Mouse (Mus musculus): ENCODE data around the gene 4921536K21Rik. TPM values are rescaled to one million over a fixed set of nuclear protein-coding genes. Genes with fewer than 3 reads are reported as not detected.

4921536K21Rik gene
- polyA plus RNA-seq, 1 experiment from 2014 or later: 0.07 TPM

GRCm38 (mm10) chr11:3903046-3903445, 8.1 kb upstream of the 4921536K21Rik start:
- ATAC-seq (replicated peaks; ENCODE audit: low FRiP score, low TSS enrichment, low read depth) (no peak), DNase-seq (ENCODE audit: low spot score) (no peak)
- H3K27me3 ChIP-seq (replicated peaks; ENCODE audit: control insufficient read depth, insufficient read depth, low read length): no peaks in the 10 kb centered on the region
- H3K9me3 ChIP-seq (ENCODE audit: control insufficient read depth, low read length): no peaks in the 10 kb centered on the region
- no peak overlapping the region for H3K27ac ChIP-seq (ENCODE audit: low read depth)
- H3K4me1 ChIP-seq (replicated peaks; ENCODE audit: control insufficient read depth, insufficient read depth, low read length): no peaks in the 10 kb centered on the region
- no peak overlapping the region for H3K4me3 ChIP-seq (ENCODE audit: low read depth, low read length)
- no peak overlapping the region for H3K9ac ChIP-seq (ENCODE audit: low read length)
- WGBS: 89% methylated on average over 5 of the region's 5 CpGs
- H3K4me2 ChIP-seq (ENCODE audit: low read length): no peak overlapping the region
- 0 out of 2 replicates have a peak, but pooled peaks cover 3% of the 10 kb centered on the region for H3K36me3 ChIP-seq (ENCODE audit: control insufficient read depth, insufficient read depth, low read length)

DNA sequence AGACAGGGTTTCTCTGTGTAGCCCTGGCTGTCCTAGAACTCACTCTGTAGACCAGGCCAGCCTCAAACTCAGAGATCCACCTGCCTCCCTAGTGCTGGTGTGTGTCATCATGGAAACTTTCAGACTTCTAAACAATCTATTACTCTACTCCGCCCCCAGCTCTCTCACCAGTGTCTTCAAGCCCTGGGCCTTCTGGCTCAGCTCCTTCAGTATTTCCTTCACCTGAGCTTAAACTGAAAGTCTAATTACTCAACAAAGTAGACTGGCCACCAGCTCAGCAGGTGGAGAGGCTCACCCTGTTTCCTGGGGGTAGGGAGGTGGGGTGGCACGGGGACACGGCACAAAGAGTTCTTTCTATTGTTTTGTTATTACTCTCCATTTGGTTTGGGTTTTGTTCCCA, 7.6 kb upstream of the 4921536K21Rik start:
- no peak overlapping the region for H3K27ac ChIP-seq (ENCODE audit: low read depth)
- no peak for ATAC-seq (replicated peaks; ENCODE audit: low FRiP score, low TSS enrichment, low read depth)
- 87% methylated on average over 3 of the region's 3 CpGs for WGBS
- H3K36me3 ChIP-seq (ENCODE audit: control insufficient read depth, insufficient read depth, low read length): peaks cover 8% of the 10 kb centered on the region; the same call in 1 of the 2 replicates
- no peak overlapping the region for H3K9ac ChIP-seq (ENCODE audit: low read length)
- H3K4me2 ChIP-seq (ENCODE audit: low read length): no peak overlapping the region
- no peak overlapping the region for H3K4me3 ChIP-seq (ENCODE audit: low read depth, low read length)
- no peaks in the 10 kb centered on the region for H3K4me1 ChIP-seq (replicated peaks; ENCODE audit: control insufficient read depth, insufficient read depth, low read length)
- DNase-seq (ENCODE audit: low spot score): no peak
- no peaks in the 10 kb centered on the region for H3K27me3 ChIP-seq (replicated peaks; ENCODE audit: control insufficient read depth, insufficient read depth, low read length)
- H3K9me3 ChIP-seq (ENCODE audit: control insufficient read depth, low read length): no peaks in the 10 kb centered on the region

DNA sequence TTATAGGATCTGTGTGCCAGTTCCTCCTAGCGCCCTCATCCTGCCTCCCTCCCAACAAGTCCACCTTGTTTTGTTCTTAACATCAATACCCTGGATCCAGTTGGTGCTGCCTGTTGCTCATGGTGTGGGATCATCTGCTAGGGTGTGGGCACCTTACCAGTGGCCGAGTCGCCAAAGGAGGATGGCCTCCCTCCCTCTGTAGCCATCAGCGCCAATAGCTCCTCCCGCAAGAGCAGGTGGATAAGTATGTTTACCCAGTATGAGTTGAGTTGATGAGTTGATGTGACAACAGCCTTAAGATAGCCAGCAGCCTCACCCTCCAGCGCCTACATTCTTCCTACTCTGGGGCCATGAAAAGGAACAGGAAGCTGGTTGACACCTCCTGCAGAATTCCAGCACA, 5.4 kb upstream of the 4921536K21Rik start:
- Histone ChIP-seq H3K4me2 (ENCODE audit: low read length) (no peak overlapping the region), H3K36me3 (ENCODE audit: control insufficient read depth, insufficient read depth, low read length) (peaks cover 12% of the 10 kb centered on the region; the same call in 1 of the 2 replicates), H3K4me1 (replicated peaks; ENCODE audit: control insufficient read depth, insufficient read depth, low read length) (no peaks in the 10 kb centered on the region), H3K27me3 (replicated peaks; ENCODE audit: control insufficient read depth, insufficient read depth, low read length) (no peaks in the 10 kb centered on the region), H3K27ac (ENCODE audit: low read depth) (no peak overlapping the region), H3K4me3 (ENCODE audit: low read depth, low read length) (no peak overlapping the region), H3K9ac (ENCODE audit: low read length) (no peak overlapping the region), H3K9me3 (ENCODE audit: control insufficient read depth, low read length) (no peaks in the 10 kb centered on the region)
- ATAC-seq (replicated peaks; ENCODE audit: low FRiP score, low TSS enrichment, low read depth): no peak
- no peak for DNase-seq (ENCODE audit: low spot score)
- 65% methylated on average over 6 of the region's 6 CpGs for WGBS

GRCm38 (mm10) chr11:3895933-3896332, 1.0 kb upstream of the 4921536K21Rik start:
- no peak overlapping the region for H3K9ac ChIP-seq (ENCODE audit: low read length)
- H3K4me3 ChIP-seq (ENCODE audit: low read depth, low read length): no peak overlapping the region
- H3K4me1 ChIP-seq (replicated peaks; ENCODE audit: control insufficient read depth, insufficient read depth, low read length): no peaks in the 10 kb centered on the region
- H3K27ac ChIP-seq (ENCODE audit: low read depth): no peak overlapping the region
- DNase-seq (ENCODE audit: low spot score): no peak
- 81% methylated on average over 1 of the region's 1 CpGs for WGBS
- no peak overlapping the region for H3K4me2 ChIP-seq (ENCODE audit: low read length)
- H3K9me3 ChIP-seq (ENCODE audit: control insufficient read depth, low read length): no peaks in the 10 kb centered on the region
- no peaks in the 10 kb centered on the region for H3K27me3 ChIP-seq (replicated peaks; ENCODE audit: control insufficient read depth, insufficient read depth, low read length)
- peaks cover 12% of the 10 kb centered on the region; the same call in 1 of the 2 replicates for H3K36me3 ChIP-seq (ENCODE audit: control insufficient read depth, insufficient read depth, low read length)
- ATAC-seq (replicated peaks; ENCODE audit: low FRiP score, low TSS enrichment, low read depth): no peak

GRCm38 (mm10) chr11:3895458-3895857, 560 bp upstream of the 4921536K21Rik start:
- DNase-seq (ENCODE audit: low spot score): no peak
- 1% methylated on average over 10 of the region's 10 CpGs for WGBS

DNA sequence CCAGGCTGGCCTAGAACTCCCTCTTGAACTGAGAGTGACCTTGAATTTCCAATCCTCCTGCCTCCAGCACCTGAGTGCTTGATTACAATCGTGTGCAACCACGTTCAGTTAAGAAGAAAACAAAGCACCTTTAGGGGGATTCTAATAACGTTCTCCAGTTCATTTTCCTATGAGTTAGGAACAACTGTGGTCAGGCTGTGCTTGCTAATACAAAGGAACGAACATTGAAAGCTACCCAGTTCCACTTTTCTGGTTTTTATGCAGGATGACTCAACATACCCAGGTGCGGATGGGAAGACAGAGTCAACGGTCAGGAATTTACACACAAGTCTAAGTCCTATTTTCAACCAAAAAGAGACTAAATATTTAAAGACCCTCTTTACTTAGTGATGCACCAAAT, 928 bp downstream of the 4921536K21Rik start:
- Histone ChIP-seq H3K9ac (ENCODE audit: low read length) (no peak overlapping the region), H3K9me3 (ENCODE audit: control insufficient read depth, low read length) (no peaks in the 10 kb centered on the region), H3K4me1 (replicated peaks; ENCODE audit: control insufficient read depth, insufficient read depth, low read length) (no peaks in the 10 kb centered on the region), H3K4me3 (ENCODE audit: low read depth, low read length) (no peak overlapping the region), H3K27me3 (replicated peaks; ENCODE audit: control insufficient read depth, insufficient read depth, low read length) (no peaks in the 10 kb centered on the region), H3K27ac (ENCODE audit: low read depth) (no peak overlapping the region), H3K36me3 (ENCODE audit: control insufficient read depth, insufficient read depth, low read length) (peaks cover 12% of the 10 kb centered on the region; the same call in 1 of the 2 replicates), H3K4me2 (ENCODE audit: low read length) (peak overlapping the region; percentile 75; the same call in 1 of the 2 replicates)
- DNase-seq (ENCODE audit: low spot score): no peak
- no peak for ATAC-seq (replicated peaks; ENCODE audit: low FRiP score, low TSS enrichment, low read depth)
- WGBS: 82% methylated on average over 6 of the region's 6 CpGs

More at GRCm38 (mm10) chr11:3895458-3895857, 560 bp upstream of the 4921536K21Rik start:
- H3K9ac ChIP-seq (ENCODE audit: low read length): peak overlapping the region; percentile 53
- H3K27ac ChIP-seq (ENCODE audit: low read depth): peak overlapping the region; percentile 85
- H3K4me1 ChIP-seq (replicated peaks; ENCODE audit: control insufficient read depth, insufficient read depth, low read length): no peaks in the 10 kb centered on the region
- peak overlapping the region; percentile 36 for H3K4me3 ChIP-seq (ENCODE audit: low read depth, low read length)
- H3K4me2 ChIP-seq (ENCODE audit: low read length): peak overlapping the region; percentile 75
- ATAC-seq (replicated peaks; ENCODE audit: low FRiP score, low TSS enrichment, low read depth): peak; percentile 69
- peaks cover 12% of the 10 kb centered on the region; the same call in 1 of the 2 replicates for H3K36me3 ChIP-seq (ENCODE audit: control insufficient read depth, insufficient read depth, low read length)
- no peaks in the 10 kb centered on the region for H3K27me3 ChIP-seq (replicated peaks; ENCODE audit: control insufficient read depth, insufficient read depth, low read length)
- H3K9me3 ChIP-seq (ENCODE audit: control insufficient read depth, low read length): no peaks in the 10 kb centered on the region

GRCm38 (mm10) chr11:3887331-3887730, 7.6 kb downstream of the 4921536K21Rik start:
- Histone ChIP-seq H3K9ac (ENCODE audit: low read length) (no peak overlapping the region), H3K4me1 (replicated peaks; ENCODE audit: control insufficient read depth, insufficient read depth, low read length) (no peaks in the 10 kb centered on the region; the same call in 1 of the 2 replicates), H3K4me2 (ENCODE audit: low read length) (no peak overlapping the region), H3K4me3 (ENCODE audit: low read depth, low read length) (no peak overlapping the region), H3K9me3 (ENCODE audit: control insufficient read depth, low read length) (no peaks in the 10 kb centered on the region), H3K36me3 (ENCODE audit: control insufficient read depth, insufficient read depth, low read length) (no peaks in the 10 kb centered on the region), H3K27ac (ENCODE audit: low read depth) (no peak overlapping the region), H3K27me3 (replicated peaks; ENCODE audit: control insufficient read depth, insufficient read depth, low read length) (no peaks in the 10 kb centered on the region)
- DNase-seq (ENCODE audit: low spot score) (no peak), ATAC-seq (replicated peaks; ENCODE audit: low FRiP score, low TSS enrichment, low read depth) (no peak)
- 70% methylated on average over 5 of the region's 5 CpGs for WGBS

- H3K27me3 ChIP-seq (replicated peaks; ENCODE audit: control insufficient read depth, insufficient read depth, low read length): no peaks in the 10 kb centered on the region
- ATAC-seq (replicated peaks; ENCODE audit: low FRiP score, low TSS enrichment, low read depth): no peak
Measured at GRCm38 (mm10) chr11:3883711-3884110, 11.2 kb downstream of the 4921536K21Rik start.

GRCm38 (mm10) chr11:3879836-3880235, 15.1 kb downstream of the 4921536K21Rik start:
- H3K9me3 ChIP-seq (ENCODE audit: control insufficient read depth, low read length): no peaks in the 10 kb centered on the region
- H3K4me2 ChIP-seq (ENCODE audit: low read length): no peak overlapping the region
- H3K4me1 ChIP-seq (replicated peaks; ENCODE audit: control insufficient read depth, insufficient read depth, low read length): no peaks in the 10 kb centered on the region; the same call in 1 of the 2 replicates
- H3K36me3 ChIP-seq (ENCODE audit: control insufficient read depth, insufficient read depth, low read length): no peaks in the 10 kb centered on the region
- DNase-seq (ENCODE audit: low spot score) (peak; percentile 84), ATAC-seq (replicated peaks; ENCODE audit: low FRiP score, low TSS enrichment, low read depth) (no peak; the same call in 1 of the 2 replicates)
- no peak overlapping the region for H3K4me3 ChIP-seq (ENCODE audit: low read depth, low read length)
- H3K27me3 ChIP-seq (replicated peaks; ENCODE audit: control insufficient read depth, insufficient read depth, low read length): no peaks in the 10 kb centered on the region
- WGBS: 30% methylated on average over 2 of the region's 2 CpGs
- no peak overlapping the region for H3K27ac ChIP-seq (ENCODE audit: low read depth)
- H3K9ac ChIP-seq (ENCODE audit: low read length): no peak overlapping the region

More at GRCm38 (mm10) chr11:3883711-3884110, 11.2 kb downstream of the 4921536K21Rik start:
- WGBS: 88% methylated on average over 3 of the region's 3 CpGs
- Histone ChIP-seq H3K4me3 (ENCODE audit: low read depth, low read length) (no peak overlapping the region), H3K9ac (ENCODE audit: low read length) (no peak overlapping the region), H3K9me3 (ENCODE audit: control insufficient read depth, low read length) (no peaks in the 10 kb centered on the region), H3K4me1 (replicated peaks; ENCODE audit: control insufficient read depth, insufficient read depth, low read length) (no peaks in the 10 kb centered on the region; the same call in 1 of the 2 replicates), H3K36me3 (ENCODE audit: control insufficient read depth, insufficient read depth, low read length) (no peaks in the 10 kb centered on the region), H3K27ac (ENCODE audit: low read depth) (no peak overlapping the region), H3K4me2 (ENCODE audit: low read length) (no peak overlapping the region)
- DNase-seq (ENCODE audit: low spot score): no peak
